Mouse (Mus musculus) retina, adult 2 months (tissue): Measurements from ENCODE around the gene Ncoa1.
"Not testable (repeated sequence)": the region's sequence is repeated elsewhere in the genome, so short reads cannot be mapped to it uniquely, and the experiment has no call there.

Source experiments
- DNase-seq: peaks from one replicate; pipeline ENCODE4 v3.0.0-alpha.2; 2012; ENCODE audit warnings: low read depth, low spot score

Ncoa1 gene

GRCm38 (mm10) chr12:4476291-4476831 lies 621 bp downstream of the Ncoa1 start:
- peak; percentile 37 for DNase-seq

GRCm38 (mm10) chr12:4475251-4475993 lies 1.6 kb downstream of the Ncoa1 start:
- no peak for DNase-seq

- no peak for DNase-seq
Observed at GRCm38 (mm10) chr12:4469115-4469514, 7.9 kb downstream of the Ncoa1 start.

- DNase-seq: no peak
Observed at GRCm38 (mm10) chr12:4463701-4464100, 13.3 kb downstream of the Ncoa1 start.

GRCm38 (mm10) chr12:4462420-4462819 lies 14.6 kb downstream of the Ncoa1 start:
- DNase-seq: no peak

- DNase-seq: no peak
Observed at GRCm38 (mm10) chr12:4460990-4461389, 16.0 kb downstream of the Ncoa1 start.

- no peak for DNase-seq
Observed at GRCm38 (mm10) chr12:4454956-4455565, 21.9 kb downstream of the Ncoa1 start.

GRCm38 (mm10) chr12:4454248-4454647 lies 22.7 kb downstream of the Ncoa1 start:
- DNase-seq: no peak

- no peak for DNase-seq
Observed at GRCm38 (mm10) chr12:4452233-4452632, 24.7 kb downstream of the Ncoa1 start.

- not testable (repeated sequence) for DNase-seq
Observed at GRCm38 (mm10) chr12:4450485-4450884, 26.5 kb downstream of the Ncoa1 start.

- DNase-seq: no peak
Observed at GRCm38 (mm10) chr12:4448076-4448589, 28.8 kb downstream of the Ncoa1 start.

- DNase-seq: no peak
Observed at GRCm38 (mm10) chr12:4444946-4445345, 32.0 kb downstream of the Ncoa1 start.

GRCm38 (mm10) chr12:4441451-4441850 lies 35.5 kb downstream of the Ncoa1 start:
- no peak for DNase-seq

GRCm38 (mm10) chr12:4436198-4436597 lies 40.8 kb downstream of the Ncoa1 start:
- DNase-seq: no peak

- DNase-seq: no peak
Observed at GRCm38 (mm10) chr12:4433549-4433948, 43.4 kb downstream of the Ncoa1 start.

GRCm38 (mm10) chr12:4431978-4432377 lies 45.0 kb downstream of the Ncoa1 start:
- DNase-seq: no peak

GRCm38 (mm10) chr12:4430061-4430825 lies 46.7 kb downstream of the Ncoa1 start:
- no peak for DNase-seq

GRCm38 (mm10) chr12:4418824-4419223 lies 58.2 kb downstream of the Ncoa1 start:
- DNase-seq: no peak

- no peak for DNase-seq
Observed at GRCm38 (mm10) chr12:4417626-4418263, 59.2 kb downstream of the Ncoa1 start.

- DNase-seq: no peak
Observed at GRCm38 (mm10) chr12:4407085-4407484, 69.9 kb downstream of the Ncoa1 start.

GRCm38 (mm10) chr12:4406155-4406554 lies 70.8 kb downstream of the Ncoa1 start:
- no peak for DNase-seq

- no peak for DNase-seq
Observed at GRCm38 (mm10) chr12:4403206-4403605, 73.8 kb downstream of the Ncoa1 start.
